Mouse (Mus musculus) MEL (cell line): Measurements from ENCODE around the gene Flywch1. TPM values are rescaled to one million over a fixed set of nuclear protein-coding genes. Genes with fewer than 3 reads are reported as not detected.

ENCODE experiments used
- DNase-seq: peaks from one replicate; pipeline ENCODE4 v3.0.0; 2011; ENCODE audit warnings: low read depth, low spot score
- H3K27ac ChIP-seq: 2 replicates; pipeline ENCODE4 v1.5.1; 2012; ENCODE audit warnings: low read depth, mild to moderate bottlenecking, control low read depth, low read length, moderate library complexity; ENCODE audit not compliant: control insufficient read depth
- H3K27me3 ChIP-seq, 2 experiments: fragments of 150-350 bp in 1 of 2; sonication (generic) in 1 of 2; 2 replicates each; pipeline ENCODE4 v1.6.1; 2012; ENCODE audit warnings: low read length in 2 of 2, mild to moderate bottlenecking in 2 of 2, improper control_type of control experiment in 1 of 2, moderate library complexity in 1 of 2; ENCODE audit not compliant: insufficient read depth in 2 of 2, control insufficient read depth in 1 of 2
- H3K36me3 ChIP-seq, 2 experiments: 2 replicates each; pipeline ENCODE4 v1.6.1; 2012 to 2014; ENCODE audit warnings: low read length in 2 of 2, improper control_type of control experiment in 1 of 2, inconsistent platforms in 1 of 2, mild to moderate bottlenecking in 1 of 2; ENCODE audit not compliant: insufficient read depth in 2 of 2, control insufficient read depth in 1 of 2
- H3K4me1 ChIP-seq, 2 experiments: fragments of 150-350 bp in 1 of 2; sonication (generic) in 1 of 2; 2 replicates each; pipeline ENCODE4 v1.6.1; 2012; ENCODE audit warnings: low read length in 2 of 2, improper control_type of control experiment in 1 of 2, mild to moderate bottlenecking in 1 of 2; ENCODE audit not compliant: insufficient read depth in 2 of 2, control insufficient read depth in 1 of 2
- H3K4me3 ChIP-seq, 2 experiments: fragments of 150-350 bp in 1 of 2; sonication (generic) in 1 of 2; 2 replicates each; pipeline ENCODE4 v1.5.1; 2012; ENCODE audit warnings: low read depth in 2 of 2, low read length in 2 of 2, mild to moderate bottlenecking in 2 of 2, moderate library complexity in 2 of 2, control low read depth in 1 of 2, improper control_type of control experiment in 1 of 2; ENCODE audit not compliant: control insufficient read depth in 1 of 2, insufficient read depth in 1 of 2
- H3K79me2 ChIP-seq: 2 replicates; pipeline ENCODE4 v1.6.1; 2012; ENCODE audit warnings: mild to moderate bottlenecking, low read length, moderate library complexity; ENCODE audit not compliant: control insufficient read depth, poor library complexity, insufficient read depth
- H3K9ac ChIP-seq: 2 replicates; pipeline ENCODE4 v1.6.1; 2012; ENCODE audit warnings: low read depth, mild to moderate bottlenecking, control low read depth, low read length, moderate library complexity; ENCODE audit not compliant: control insufficient read depth, poor library complexity, severe bottlenecking
- H3K9me3 ChIP-seq: fragments of 150-350 bp; sonication (generic); replicated peaks from 2 replicates; pipeline ENCODE4 v1.6.1; 2012; ENCODE audit warnings: mild to moderate bottlenecking, low read length, improper control_type of control experiment, moderate library complexity; ENCODE audit not compliant: insufficient read depth
- CHD1 ChIP-seq: IDR thresholded peaks from 2 replicates; pipeline ENCODE4 v1.6.1; 2012; ENCODE audit warnings: low read depth, mild to moderate bottlenecking, inconsistent platforms, low read length, improper control_type of control experiment
- CHD2 ChIP-seq: IDR thresholded peaks from 2 replicates; pipeline ENCODE4 v1.6.1; 2011; ENCODE audit warnings: low read length, improper control_type of control experiment
- CTCF ChIP-seq, 3 experiments: IDR thresholded peaks in 2 of 3; conservative IDR thresholded peaks in 1 of 3; 2 replicates each; pipeline ENCODE4 v1.5.1; 2011 to 2012; ENCODE audit warnings: low read length in 3 of 3, low read depth in 2 of 3, mild to moderate bottlenecking in 2 of 3, improper control_type of control experiment in 1 of 3, inconsistent platforms in 1 of 3, mixed read lengths in 1 of 3, moderate library complexity in 1 of 3; ENCODE audit not compliant: control insufficient read depth in 1 of 3, insufficient read depth in 1 of 3, poor library complexity in 1 of 3, severe bottlenecking in 1 of 3
- ELF1 ChIP-seq: IDR thresholded peaks from 2 replicates; pipeline ENCODE4 v1.6.1; 2014; ENCODE audit warnings: low read depth, mild to moderate bottlenecking, inconsistent platforms, low read length, improper control_type of control experiment, moderate library complexity
- EP300 ChIP-seq, 2 experiments: IDR thresholded peaks; 2 replicates each; pipeline ENCODE4 v1.6.1; 2011; ENCODE audit warnings: improper control_type of control experiment in 2 of 2, low read length in 2 of 2, low read depth in 1 of 2, mild to moderate bottlenecking in 1 of 2
- JUND ChIP-seq: IDR thresholded peaks from 2 replicates; pipeline ENCODE4 v1.6.1; 2011; ENCODE audit warnings: low read depth, mild to moderate bottlenecking, improper control_type of control experiment, low read length
- MAFK ChIP-seq: IDR thresholded peaks from 2 replicates; pipeline ENCODE4 v1.6.1; 2011; ENCODE audit warnings: low read depth, mild to moderate bottlenecking, low read length, improper control_type of control experiment, borderline replicate concordance
- MXI1 ChIP-seq: IDR thresholded peaks from 2 replicates; pipeline ENCODE4 v1.6.1; 2011; ENCODE audit warnings: mild to moderate bottlenecking, low read depth, low read length, improper control_type of control experiment
- MYB ChIP-seq: IDR thresholded peaks from 2 replicates; pipeline ENCODE4 v1.6.1; 2011; ENCODE audit warnings: mild to moderate bottlenecking, low read depth, low read length, improper control_type of control experiment
- MYC ChIP-seq: IDR thresholded peaks from 2 replicates; pipeline ENCODE4 v1.6.1; 2011; ENCODE audit warnings: low read depth, mild to moderate bottlenecking, low read length, improper control_type of control experiment, moderate library complexity
- POLR2A ChIP-seq, 2 experiments: IDR thresholded peaks; 2 replicates each; pipeline ENCODE4 v1.6.1; 2011 to 2012; ENCODE audit warnings: low read length in 2 of 2, mild to moderate bottlenecking in 2 of 2, control low read depth in 1 of 2, improper control_type of control experiment in 1 of 2, low read depth in 1 of 2, moderate library complexity in 1 of 2; ENCODE audit not compliant: control insufficient read depth in 1 of 2, insufficient read depth in 1 of 2, poor library complexity in 1 of 2
- POLR2AphosphoS2 ChIP-seq: IDR thresholded peaks from 2 replicates; pipeline ENCODE4 v1.6.1; 2011; ENCODE audit warnings: low read length, improper control_type of control experiment
- POLR2AphosphoS5 ChIP-seq: IDR thresholded peaks from 2 replicates; pipeline ENCODE4 v1.6.1; 2012; ENCODE audit warnings: low read depth, borderline replicate concordance, mild to moderate bottlenecking, inconsistent platforms, low read length, moderate library complexity, mixed read lengths
- RAD21 ChIP-seq: IDR thresholded peaks from 2 replicates; pipeline ENCODE4 v1.6.1; 2011; ENCODE audit warnings: mild to moderate bottlenecking, low read depth, low read length, improper control_type of control experiment
- RCOR1 ChIP-seq: IDR thresholded peaks from 2 replicates; pipeline ENCODE4 v1.6.1; 2012; ENCODE audit warnings: low read depth, mild to moderate bottlenecking, inconsistent platforms, low read length, improper control_type of control experiment
- SMC3 ChIP-seq: IDR thresholded peaks from 2 replicates; pipeline ENCODE4 v1.6.1; 2011; ENCODE audit warnings: low read depth, low read length, improper control_type of control experiment
- TAL1 ChIP-seq: IDR thresholded peaks from 2 replicates; pipeline ENCODE4 v1.6.1; 2012; ENCODE audit warnings: mild to moderate bottlenecking, inconsistent platforms, low read length, moderate library complexity, mixed read lengths
- TBP ChIP-seq: IDR thresholded peaks from 2 replicates; pipeline ENCODE4 v1.8.0; 2011; ENCODE audit warnings: low read depth, low read length, improper control_type of control experiment
- ZC3H11A ChIP-seq: IDR thresholded peaks from 2 replicates; pipeline ENCODE4 v1.6.1; 2012; ENCODE audit warnings: low read depth, mild to moderate bottlenecking, inconsistent platforms, low read length, improper control_type of control experiment
- ZKSCAN1 ChIP-seq: IDR thresholded peaks from 2 replicates; pipeline ENCODE4 v1.6.1; 2012; ENCODE audit warnings: low read depth, mild to moderate bottlenecking, inconsistent platforms, low read length, improper control_type of control experiment, moderate library complexity
- ZNF384 ChIP-seq: IDR thresholded peaks from 2 replicates; pipeline ENCODE4 v1.6.1; 2012; ENCODE audit warnings: low read depth, mild to moderate bottlenecking, inconsistent platforms, low read length, improper control_type of control experiment
- polyA plus RNA-seq, 2 experiments: library from polyadenylated mRNA; stranded (reverse) in 1 of 2; unstranded in 1 of 2; fragments of >175 nt in 1 of 2; fragments of >200 nt in 1 of 2; gene quantifications; 2 replicates each; pipeline versions ENCODE4 v1.2.1 to v1.2.4; 2012; ENCODE audit warnings: low replicate concordance in 2 of 2, low read depth in 1 of 2; ENCODE audit not compliant: insufficient read length in 2 of 2, insufficient read depth in 1 of 2, missing spikeins in 1 of 2
- total RNA-seq: library from RNA; depleted of rRNA; stranded (reverse); fragments of 300-350 nt; gene quantifications from 2 replicates; pipeline ENCODE4 v1.2.3, GENCODE M21; 2012

Gene Flywch1
- total and polyA plus RNA-seq, 3 experiments, result 15.3 to 29.7 TPM; not detected in 1

- H3K4me1 ChIP-seq, result peaks cover 4 to 23% of the 10 kb centered on the region in 2 experiments; a peak in 3 of 4 replicates
These were observed 21.8 kb downstream of the Flywch1 start for GRCm38 (mm10) chr17:23749400-23750191.

GRCm38 (mm10) chr17:23748631-23749391, 22.6 kb downstream of the Flywch1 start:
- Histone ChIP-seq H3K4me3 (peak overlapping the region; percentile 55 to 69), H3K27me3 (no peaks in the 10 kb centered on the region), H3K4me1 (peaks cover 4 to 23% of the 10 kb centered on the region in 2 experiments; a peak in 3 of 4 replicates), H3K27ac (no peak overlapping the region), H3K9ac (peak overlapping the region; percentile 59), H3K9me3 (no peaks in the 10 kb centered on the region), H3K36me3 (peaks cover 0 to 4% of the 10 kb centered on the region in 2 experiments; a peak in 2 of 4 replicates), H3K79me2 (no peaks in the 10 kb centered on the region)
- DNase-seq, result peak; percentile 89
- TF ChIP-seq JUND (no peak), MYC (0 out of 2 replicates have a peak, but pooled peaks have one; percentile 29), ZKSCAN1 (no peak), RAD21 (peak; percentile 66), POLR2A (IDR thresholded peaks at IDR 0.05; ENCODE audit: control insufficient read depth in 1 of 2, insufficient read depth in 1 of 2, low read depth in 1 of 2, low read length in 2 of 2, poor library complexity in 1 of 2) (no peak), RCOR1 (peak; percentile 55), TBP (0 out of 2 replicates have a peak, but pooled peaks have one; percentile 22), CTCF (IDR thresholded peaks at IDR 0.05 in 2 of 3, conservative IDR thresholded peaks at IDR 0.05 in 1 of 3; ENCODE audit: control insufficient read depth in 1 of 3, insufficient read depth in 1 of 3, low read depth in 2 of 3, low read length in 3 of 3, poor library complexity in 1 of 3, severe bottlenecking in 1 of 3) (peak; percentile 45 to 75 (median 73)), ZC3H11A (peak; percentile 32), SMC3 (peak; percentile 47), MXI1 (no peak), POLR2AphosphoS2 (no peak)

More at GRCm38 (mm10) chr17:23749400-23750191, 21.8 kb downstream of the Flywch1 start:
- Histone ChIP-seq H3K27me3 (no peaks in the 10 kb centered on the region), H3K9me3 (no peaks in the 10 kb centered on the region), H3K79me2 (no peaks in the 10 kb centered on the region), H3K36me3 (peaks cover 0 to 4% of the 10 kb centered on the region in 2 experiments; a peak in 2 of 4 replicates), H3K9ac (peak overlapping the region; percentile 59), H3K27ac (no peak overlapping the region), H3K4me3 (peak overlapping the region; percentile 55 to 69)
- DNase-seq, result no peak
- no peak for TF ChIP-seq CHD2
- TF ChIP-seq MYB, result no peak
- TF ChIP-seq ELF1, result no peak
- no peak for TF ChIP-seq CHD1
- TF ChIP-seq ZNF384, result no peak
- TF ChIP-seq TAL1, result no peak
- TF ChIP-seq POLR2AphosphoS5, result no peak
- TF ChIP-seq MAFK, result no peak
- TF ChIP-seq ZKSCAN1, result no peak
- TF ChIP-seq EP300 (IDR thresholded peaks at IDR 0.05; ENCODE audit: low read depth in 1 of 2, low read length in 2 of 2), result no peak
